Mouse (Mus musculus): ENCODE data around the gene Exosc3.
A peak's percentile ranks its signal among the peaks of the same experiment; 100 is the strongest.

Exosc3 gene

GRCm38 (mm10) chr4:45279981-45280548 lies 62.5 kb downstream of the Exosc3 start:
- DNase-seq (ENCODE audit: low spot score) = peak; percentile 20

- no peak for DNase-seq (ENCODE audit: low spot score)
Measured at GRCm38 (mm10) chr4:45279292-45279691, 63.2 kb downstream of the Exosc3 start.

GRCm38 (mm10) chr4:45275770-45276169 lies 66.8 kb downstream of the Exosc3 start:
- no peak for DNase-seq (ENCODE audit: low spot score)

- no peak for DNase-seq (ENCODE audit: low spot score)
Measured at GRCm38 (mm10) chr4:45271041-45271452, 71.5 kb downstream of the Exosc3 start.

GRCm38 (mm10) chr4:45267883-45268282 lies 74.6 kb downstream of the Exosc3 start:
- no peak for DNase-seq (ENCODE audit: low spot score)

All from ovary, postnatal 10 days (tissue).